Mouse (Mus musculus) testis, postnatal 14 days (tissue): ENCODE data around the gene 2310007B03Rik.

Source experiments
- DNase-seq: peaks from one replicate; pipeline ENCODE4 v3.0.0; 2021; ENCODE audit warnings: low spot score

Gene 2310007B03Rik

DNA sequence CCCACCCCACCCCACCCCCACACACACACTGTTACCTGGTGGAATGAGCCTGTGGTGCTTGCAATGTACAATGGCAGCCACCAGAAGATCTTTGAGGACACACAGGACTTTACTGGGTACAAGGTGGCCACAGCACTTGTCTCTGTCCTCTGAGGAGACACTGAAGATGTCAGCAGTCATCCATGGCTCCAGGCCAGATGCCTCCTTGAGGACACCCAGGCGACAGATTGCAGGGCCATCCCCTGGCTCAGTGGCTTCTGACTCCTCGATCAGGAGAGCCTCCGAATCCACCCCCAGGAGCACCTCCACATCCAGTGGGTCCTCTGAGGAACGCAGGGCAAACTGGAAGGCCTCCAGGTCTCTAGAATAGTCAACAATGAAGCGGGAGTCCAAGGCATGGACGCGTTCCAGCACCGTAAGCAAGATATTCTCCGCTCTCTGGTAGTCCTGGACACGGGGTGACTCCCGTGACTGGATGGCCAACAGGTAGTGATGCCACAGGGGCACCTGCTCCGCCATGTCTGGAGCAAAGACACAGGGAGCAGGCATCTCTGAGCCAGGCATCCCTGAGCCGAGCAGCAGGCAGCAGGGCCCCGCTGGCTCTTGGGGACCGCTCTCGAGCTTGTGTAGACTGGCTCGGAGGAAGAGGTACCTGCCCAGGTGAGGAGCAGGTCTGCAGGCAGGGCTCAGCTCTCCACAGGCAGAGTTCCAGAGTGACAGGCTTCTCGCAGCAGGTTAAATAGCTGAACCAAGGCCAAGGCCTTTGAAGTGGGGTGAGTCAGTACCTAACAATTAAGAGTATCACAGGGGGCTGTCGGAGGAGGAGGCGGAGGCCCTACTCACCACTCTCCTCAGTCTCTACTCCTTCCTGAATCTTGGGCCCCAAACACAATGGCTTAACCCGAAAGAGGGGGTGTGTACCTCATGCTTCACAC is 915 bp downstream of the 2310007B03Rik start:
- no peak for DNase-seq

GRCm38 (mm10) chr1:93158916-93159315 is 1.8 kb downstream of the 2310007B03Rik start:
- no peak for DNase-seq

- no peak for DNase-seq
Observed at GRCm38 (mm10) chr1:93157566-93157965, 3.2 kb downstream of the 2310007B03Rik start.

DNA sequence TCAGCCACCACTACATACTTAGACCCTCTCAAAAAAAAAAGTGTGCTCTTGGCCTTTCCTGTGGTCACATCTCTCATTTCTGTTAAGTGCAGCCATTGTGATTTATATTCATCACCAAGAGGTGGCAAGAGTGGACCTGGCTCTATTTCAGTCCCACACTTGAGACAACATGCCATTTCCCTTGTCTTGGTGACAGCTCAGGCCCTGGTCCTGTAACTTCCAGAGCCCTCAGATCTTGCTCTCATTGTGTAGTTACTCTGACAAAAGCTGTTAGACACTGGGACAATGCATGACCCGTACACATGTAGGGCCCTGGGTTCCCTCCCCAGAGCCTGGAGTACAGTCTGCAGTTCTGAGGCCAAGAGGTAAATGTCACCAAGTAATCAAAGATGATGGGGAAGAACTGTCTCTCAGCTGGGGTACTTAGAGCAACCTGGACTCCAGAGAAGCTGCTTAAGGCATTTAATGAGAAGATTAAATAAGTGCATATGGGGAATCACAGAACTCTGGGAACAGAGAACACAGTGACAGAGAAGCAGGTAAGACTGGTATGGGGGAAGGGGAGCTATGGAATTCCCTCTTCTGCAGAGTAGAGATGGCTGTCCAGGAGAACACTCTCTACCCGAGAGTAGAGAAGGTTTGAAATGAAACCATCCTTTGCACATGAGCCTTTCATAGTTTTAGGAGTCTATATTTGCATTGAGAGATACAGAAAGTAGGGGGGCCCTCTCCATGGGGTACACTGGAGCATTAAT is 9.7 kb downstream of the 2310007B03Rik start:
- no peak for DNase-seq

DNA sequence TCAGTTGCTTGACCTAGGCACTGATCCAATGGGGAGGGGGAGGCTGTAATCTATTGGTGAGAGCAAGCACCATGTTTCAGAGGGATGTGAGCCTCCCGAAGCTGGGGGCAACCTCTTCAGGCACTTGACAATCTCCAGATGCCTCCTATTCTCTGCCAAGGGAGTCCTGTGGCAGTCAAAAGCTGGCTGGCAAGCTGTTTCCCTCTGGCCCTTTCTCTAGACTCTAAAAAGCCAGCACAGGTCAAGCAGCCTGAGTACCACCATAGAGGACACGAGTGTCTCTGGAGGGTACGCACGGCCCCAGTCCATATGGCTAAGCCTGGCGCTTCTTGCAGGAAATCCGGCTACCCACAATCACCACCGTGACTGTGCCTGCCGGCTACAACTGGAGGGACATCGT is 16.6 kb downstream of the 2310007B03Rik start:
- no peak for DNase-seq

- no peak for DNase-seq
Observed at GRCm38 (mm10) chr1:93142871-93143270, 17.9 kb downstream of the 2310007B03Rik start.

DNA sequence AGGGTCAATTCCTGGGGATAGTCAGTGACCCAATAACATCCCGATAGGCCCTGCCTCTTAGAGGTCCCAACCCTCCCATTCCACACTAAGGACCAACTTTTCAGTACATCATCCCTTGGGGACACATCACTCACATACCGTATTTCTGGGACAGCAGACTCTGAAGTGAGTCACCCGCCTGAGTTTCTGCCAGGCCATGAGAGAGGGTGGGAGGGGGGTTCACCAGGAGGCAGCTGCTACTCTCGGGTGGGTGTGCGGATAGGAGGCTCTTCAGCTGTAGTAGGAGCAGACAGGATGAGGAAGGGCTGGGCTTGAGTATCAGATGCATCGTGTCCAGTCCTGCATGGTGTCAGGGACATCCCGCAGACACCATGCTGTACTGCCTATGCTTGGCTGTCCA is 21.0 kb downstream of the 2310007B03Rik start:
- no peak for DNase-seq

- no peak for DNase-seq
Observed at GRCm38 (mm10) chr1:93138534-93138933, 22.2 kb downstream of the 2310007B03Rik start.

GRCm38 (mm10) chr1:93135036-93135526 is 25.7 kb downstream of the 2310007B03Rik start, which contains the start of gene Agxt:
Gene Agxt, plus strand, starts transcription at chr1:93135240.
- no peak for DNase-seq

DNA sequence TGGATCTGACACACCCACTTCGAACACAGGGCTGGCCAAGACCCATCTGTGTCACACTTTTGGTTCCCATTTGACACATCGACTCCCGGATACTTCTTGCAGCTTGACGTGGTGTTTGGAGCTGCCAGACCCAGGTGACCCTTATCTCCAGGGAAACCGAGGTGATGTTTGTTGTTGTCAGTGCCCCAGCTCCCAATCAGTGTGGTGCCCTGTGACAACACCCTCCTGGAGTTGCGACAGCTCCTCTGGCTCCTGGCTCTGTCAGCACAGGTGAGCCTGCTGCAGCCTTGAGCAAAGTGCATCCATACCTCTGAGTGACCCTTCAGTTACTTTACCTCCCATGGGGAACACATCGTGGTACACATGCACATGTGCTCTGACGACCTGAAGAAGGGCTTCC is 28.1 kb downstream of the 2310007B03Rik start:
- no peak for DNase-seq

- no peak for DNase-seq
Observed at GRCm38 (mm10) chr1:93130242-93130983, 30.3 kb downstream of the 2310007B03Rik start.

DNA sequence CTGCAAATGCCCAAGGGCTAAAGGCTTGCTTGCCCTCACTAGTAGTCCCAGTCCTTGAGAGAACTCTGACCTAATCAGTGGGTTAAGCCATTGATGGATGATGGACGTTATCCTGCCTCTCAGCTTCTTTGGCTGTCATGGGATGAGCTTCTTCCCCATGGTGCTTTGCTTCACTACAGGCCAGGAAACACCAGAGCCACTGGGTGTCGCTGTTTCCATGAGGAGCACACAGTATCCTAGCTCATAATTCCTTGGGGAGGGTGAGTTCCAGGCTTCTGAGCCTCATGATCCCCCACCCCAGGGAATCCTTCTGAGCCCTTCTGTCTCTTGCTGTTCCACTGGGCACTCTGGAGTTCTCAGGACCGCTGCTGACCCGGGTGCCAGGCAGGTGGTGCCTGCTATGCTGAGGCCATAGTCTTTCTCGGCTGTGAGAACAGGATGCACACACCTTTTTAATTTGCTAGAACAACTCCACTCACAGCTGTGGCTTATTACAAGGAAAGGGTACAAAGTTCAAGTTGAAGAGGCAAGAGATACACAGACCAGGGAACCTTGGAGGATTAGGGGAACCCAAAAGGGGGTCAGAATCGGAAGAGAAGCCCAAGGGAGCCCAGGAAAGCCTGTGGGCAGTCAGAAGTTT is 31.9 kb downstream of the 2310007B03Rik start:
- DNase-seq: no peak

GRCm38 (mm10) chr1:93128209-93128608 is 32.5 kb downstream of the 2310007B03Rik start:
- DNase-seq: no peak

DNA sequence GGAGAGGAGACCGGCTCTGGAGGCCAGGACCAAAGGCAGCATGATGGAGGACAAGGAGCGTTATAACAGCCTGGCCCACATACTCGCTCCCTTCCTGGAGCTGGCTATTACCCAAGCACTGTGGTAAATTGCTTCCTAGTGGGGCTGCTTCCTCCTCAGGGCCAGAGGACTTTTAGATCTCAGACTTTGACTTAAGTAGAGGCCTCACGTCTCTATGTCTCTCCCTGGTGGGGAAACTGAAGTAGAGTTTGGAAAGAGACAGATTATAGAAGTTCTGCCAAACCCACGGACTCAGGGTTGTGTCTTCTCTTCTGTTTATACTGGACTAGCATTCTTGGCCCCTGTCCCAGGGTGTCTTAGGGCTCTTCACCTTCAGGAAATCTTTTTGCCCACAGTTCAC is 35.5 kb downstream of the 2310007B03Rik start:
- DNase-seq: no peak

- no peak for DNase-seq
Observed at GRCm38 (mm10) chr1:93124066-93124465, 36.7 kb downstream of the 2310007B03Rik start.

- DNase-seq: no peak
Observed at GRCm38 (mm10) chr1:93123179-93123854, 37.4 kb downstream of the 2310007B03Rik start.

DNA sequence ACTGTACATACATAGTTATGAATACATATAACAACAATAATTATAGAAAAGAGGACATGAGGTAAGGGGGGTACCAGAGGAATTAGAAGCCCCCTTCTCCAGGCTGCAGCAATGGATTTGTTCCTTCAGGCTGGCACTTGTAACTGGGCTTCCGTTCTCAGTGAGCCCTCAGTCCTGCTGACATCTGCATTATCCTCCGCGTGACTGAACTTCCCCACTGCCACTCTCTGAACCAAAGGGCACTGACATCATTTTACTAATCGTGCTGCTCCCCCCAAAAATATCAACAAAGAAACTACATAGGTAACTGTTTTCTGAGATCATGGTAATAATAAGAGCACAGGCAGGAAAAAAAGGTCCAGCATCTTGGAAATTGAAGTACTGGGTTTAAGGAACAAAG is 41.9 kb downstream of the 2310007B03Rik start:
- no peak for DNase-seq

DNA sequence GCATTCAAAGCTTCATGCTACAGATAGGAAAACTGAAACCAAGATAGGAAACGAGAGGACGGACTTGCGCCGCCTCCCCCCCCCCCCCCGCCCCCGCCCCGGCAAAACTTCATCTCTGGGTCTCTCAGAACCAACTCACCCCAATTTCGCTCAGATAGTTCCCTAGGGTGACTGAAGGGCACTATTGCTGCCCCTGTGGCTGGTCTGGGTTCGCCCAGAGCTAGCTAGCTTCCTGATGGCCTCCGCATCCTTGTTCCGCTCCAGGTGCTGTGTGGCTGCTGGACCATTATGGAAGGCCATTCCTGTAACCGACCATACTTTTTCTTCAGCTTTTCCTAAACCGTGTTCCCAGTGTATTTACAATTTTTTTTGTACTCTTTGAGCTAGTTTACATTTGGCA is 45.3 kb downstream of the 2310007B03Rik start:
- no peak for DNase-seq

DNA sequence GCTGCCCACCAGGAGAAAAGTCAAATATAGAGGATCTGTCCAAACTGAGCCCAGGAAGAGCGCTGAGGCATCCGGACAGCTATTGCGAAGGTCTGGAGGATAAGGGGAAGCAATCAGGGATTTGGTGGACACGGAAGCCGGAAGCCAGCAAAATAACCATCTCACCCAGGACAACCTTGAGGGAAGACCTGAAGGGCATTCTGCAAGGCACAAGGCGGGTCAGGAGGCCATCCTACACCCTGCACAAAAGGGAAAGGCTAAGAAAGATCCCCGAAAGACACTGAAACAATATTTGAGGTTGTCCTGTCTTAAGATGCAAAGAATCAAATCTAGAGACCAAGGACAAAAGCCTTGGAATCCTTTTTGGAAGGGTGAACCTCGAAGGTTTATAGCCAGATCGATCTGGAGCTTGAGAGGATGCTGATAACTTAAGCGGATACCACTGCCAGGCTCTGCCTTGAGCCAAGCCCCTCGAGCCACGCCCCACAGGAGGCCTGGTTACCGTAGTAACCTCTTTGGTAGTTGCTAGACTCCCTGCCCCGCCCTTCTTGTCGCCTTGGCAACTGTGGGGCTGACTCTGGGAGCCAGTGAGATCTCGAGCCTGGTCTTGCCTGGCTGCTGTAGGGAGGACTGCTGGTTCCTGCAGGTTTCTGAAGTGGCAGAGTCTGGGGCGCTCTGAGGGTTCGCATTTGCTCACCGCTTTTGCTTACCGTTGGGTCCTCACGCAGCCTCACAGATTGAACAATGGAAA is 45.9 kb downstream of the 2310007B03Rik start:
- DNase-seq: peak; percentile 85

- DNase-seq: no peak
Observed at GRCm38 (mm10) chr1:93102700-93103099, 58.0 kb downstream of the 2310007B03Rik start.
